Mouse (Mus musculus) C2C12 (cell line): ENCODE results near the gene D430041D05Rik.

Experiments
- CTCF ChIP-seq: IDR thresholded peaks from one replicate; pipeline ENCODE4 v1.5.1; 2011; ENCODE audit not compliant: control insufficient read depth, insufficient read depth, insufficient read length
- FOSL1 ChIP-seq: IDR thresholded peaks from one replicate; pipeline ENCODE4 v1.8.0; 2011; ENCODE audit warnings: mild to moderate bottlenecking, low read length; ENCODE audit not compliant: poor library complexity, insufficient read depth, severe bottlenecking
- MAX ChIP-seq: IDR thresholded peaks from one replicate; pipeline ENCODE4 v1.6.1; 2011; ENCODE audit warnings: mild to moderate bottlenecking, control low read depth
- MYOD1 ChIP-seq: IDR thresholded peaks from one replicate; pipeline ENCODE4 v1.6.1; 2011; ENCODE audit warnings: low read depth; ENCODE audit not compliant: control insufficient read depth, insufficient read length

DNA sequence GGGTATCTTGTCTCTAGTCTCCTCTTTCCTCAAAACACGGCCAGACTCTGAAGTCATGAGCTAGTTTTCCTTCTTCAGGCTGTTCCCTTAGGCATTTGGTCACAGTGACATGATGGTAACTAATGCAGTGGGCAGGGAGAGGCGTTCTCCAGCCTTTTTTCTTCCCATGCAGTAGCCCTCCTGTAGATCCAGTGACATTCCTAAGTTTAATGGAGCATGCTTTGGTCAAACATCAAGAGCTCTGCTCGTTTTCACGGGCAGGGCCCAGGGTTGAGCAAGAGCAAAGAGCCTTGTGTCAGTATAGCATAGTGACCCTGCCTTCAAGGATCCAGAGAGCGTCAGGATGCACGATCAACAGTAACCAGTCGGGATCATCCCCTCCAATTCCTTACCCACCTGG, 247.4 kb downstream of the D430041D05Rik start:
- TF ChIP-seq CTCF (no peak), FOSL1 (no peak), MAX (no peak), MYOD1 (no peak)
